Mouse (Mus musculus) forebrain, embryonic 16.5 days (tissue): ENCODE results near the gene Rspo4. TPM values are rescaled to one million over a fixed set of nuclear protein-coding genes. Genes with fewer than 3 reads are reported as not detected.
A peak's percentile ranks its signal among the peaks of the same experiment; 100 is the strongest.

ENCODE experiments used
- ATAC-seq: fragments of 200-750 bp; cut with Nextera tagmentation; 2 replicates; pipeline ENCODE4 v1.8.0; 2017; ENCODE audit warnings: mild to moderate bottlenecking, moderate library complexity
- H3K27ac ChIP-seq: fragments of 300-500 bp; sonication (generic); 2 replicates; pipeline ENCODE4 v1.5.1; 2014; ENCODE audit warnings: low read length, control low read depth
- H3K27me3 ChIP-seq: fragments of 300-500 bp; sonication (generic); replicated peaks from 2 replicates; pipeline ENCODE4 v1.6.1; 2014; ENCODE audit warnings: low read length; ENCODE audit not compliant: control insufficient read depth, insufficient read depth
- H3K36me3 ChIP-seq: fragments of 300-500 bp; sonication (generic); 2 replicates; pipeline ENCODE4 v1.6.1; 2014; ENCODE audit not compliant: control insufficient read depth, insufficient read depth
- H3K4me1 ChIP-seq: fragments of 300-500 bp; sonication (generic); replicated peaks from 2 replicates; pipeline ENCODE4 v1.6.1; 2014; ENCODE audit warnings: low read length; ENCODE audit not compliant: control insufficient read depth, insufficient read depth
- H3K4me2 ChIP-seq: fragments of 300-500 bp; sonication (generic); 2 replicates; pipeline ENCODE4 v1.6.1; 2014; ENCODE audit warnings: mild to moderate bottlenecking, low read length, control low read depth
- H3K4me3 ChIP-seq: fragments of 300-500 bp; sonication (generic); replicated peaks from 2 replicates; pipeline ENCODE4 v1.5.1; 2014; ENCODE audit warnings: mild to moderate bottlenecking, low read length, control low read depth
- H3K9ac ChIP-seq: fragments of 300-500 bp; sonication (generic); replicated peaks from 2 replicates; pipeline ENCODE4 v1.6.1; 2014; ENCODE audit warnings: low read depth, low read length, control low read depth
- H3K9me3 ChIP-seq: fragments of 300-500 bp; sonication (generic); 2 replicates; pipeline ENCODE4 v1.6.1; 2016; ENCODE audit warnings: low read length; ENCODE audit not compliant: control insufficient read depth
- WGBS: fragments of 180-500 bp; shearing (Covaris S2); extraction: QIAGEN DNeasy Blood & Tissue Kit; methylation state at CpG from one replicate; pipeline ENCODE4 v1.1.7; 2014; 5-methylcytosine and 5-hydroxymethylcytosine counted together
- polyA plus RNA-seq: library from polyadenylated mRNA; unstranded; fragments of >200 nt; fragmentation: Nextera tagmentation; extraction: Ambion mirVana; gene quantifications from 2 replicates; pipeline ENCODE4 v1.2.1, GENCODE M21; 2015

Rspo4 gene
- polyA plus RNA-seq, 1 experiment from 2014 or later: 0.11 TPM

DNA sequence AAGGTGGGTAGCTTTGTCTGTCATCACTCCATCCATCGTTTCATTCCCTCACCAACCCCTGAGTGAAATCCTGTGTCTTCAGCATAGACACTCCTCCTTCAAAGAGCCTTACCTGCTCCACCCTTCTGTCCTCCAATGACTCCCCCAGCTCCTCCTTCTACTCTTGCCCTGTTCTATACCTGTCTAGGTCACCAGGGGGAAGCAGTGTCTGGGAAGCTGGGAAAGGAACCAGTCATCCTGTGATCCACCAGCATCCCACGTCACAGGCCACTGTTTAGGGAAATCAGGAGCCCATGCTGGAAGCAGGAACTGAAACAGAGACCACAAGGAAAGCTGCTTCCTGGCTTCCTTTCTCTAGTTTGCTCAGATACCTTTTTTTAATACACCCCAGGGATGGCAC is 37.0 kb downstream of the Rspo4 start:
- H3K9ac ChIP-seq: no peak overlapping the region
- H3K4me3 ChIP-seq: no peak overlapping the region
- no peaks in the 10 kb centered on the region for H3K27me3 ChIP-seq
- 59% methylated on average over 2 of the region's 2 CpGs for WGBS
- H3K4me2 ChIP-seq: no peak overlapping the region
- no peaks in the 10 kb centered on the region for H3K36me3 ChIP-seq
- H3K27ac ChIP-seq: no peak overlapping the region
- ATAC-seq: no peak
- H3K9me3 ChIP-seq: no peaks in the 10 kb centered on the region
- H3K4me1 ChIP-seq: no peaks in the 10 kb centered on the region

DNA sequence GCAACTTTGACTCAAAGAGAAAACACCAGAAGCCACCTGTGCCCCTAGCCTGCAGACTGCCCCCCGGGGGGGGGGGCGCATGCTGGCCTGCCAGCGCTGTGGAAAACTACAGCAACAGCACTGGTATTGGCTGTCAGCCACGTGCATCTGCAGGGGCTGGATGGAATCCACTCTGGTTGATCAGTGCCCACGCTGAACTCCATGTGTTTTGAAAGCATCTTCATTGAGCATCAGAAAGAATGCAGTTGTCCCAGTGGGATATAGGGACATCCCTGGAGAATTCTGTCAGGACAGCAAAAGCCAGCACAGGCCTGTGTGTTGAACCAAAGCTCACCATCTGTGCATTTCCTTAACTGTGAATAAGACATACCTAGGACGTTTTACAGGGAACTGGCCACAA is 48.3 kb downstream of the Rspo4 start:
- WGBS: 34% methylated on average over 6 of the region's 6 CpGs
- no peak for ATAC-seq
- Histone ChIP-seq H3K4me2 (no peak overlapping the region), H3K27ac (no peak overlapping the region), H3K9me3 (no peaks in the 10 kb centered on the region), H3K4me1 (no peaks in the 10 kb centered on the region), H3K27me3 (no peaks in the 10 kb centered on the region), H3K36me3 (no peaks in the 10 kb centered on the region), H3K4me3 (no peak overlapping the region), H3K9ac (no peak overlapping the region)

DNA sequence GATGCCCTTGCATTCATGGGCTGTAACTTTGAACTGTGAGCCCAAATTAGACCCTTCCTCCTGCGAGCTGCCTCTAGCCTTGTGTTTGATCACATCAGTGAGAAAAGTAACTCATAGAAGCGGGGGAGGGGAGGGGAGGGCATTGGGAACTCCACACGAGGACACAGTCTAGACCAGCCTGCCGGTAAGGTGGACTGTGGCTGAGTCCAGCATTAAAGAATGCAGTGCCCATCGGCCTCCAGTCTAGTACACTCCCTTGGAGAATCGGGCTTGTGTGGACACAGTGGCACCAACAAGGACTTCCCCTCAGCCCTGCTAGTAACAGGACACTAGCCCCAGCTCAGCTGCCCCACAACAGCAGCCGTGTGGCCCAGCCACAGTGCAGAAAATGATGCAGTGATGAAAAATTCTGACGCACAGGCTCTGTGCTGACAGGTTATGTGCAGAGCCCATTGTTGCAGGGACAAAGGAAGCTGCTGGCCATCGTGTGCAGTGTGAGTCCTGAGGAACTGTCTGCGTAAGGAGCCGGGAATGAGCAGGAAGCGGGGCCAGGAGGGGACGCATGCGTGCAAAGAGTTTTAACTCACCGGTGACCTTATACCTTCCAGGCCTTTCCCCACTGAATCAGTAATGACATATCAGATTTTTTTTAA is 50.5 kb downstream of the Rspo4 start:
- no peaks in the 10 kb centered on the region for H3K36me3 ChIP-seq
- H3K27me3 ChIP-seq: no peaks in the 10 kb centered on the region
- ATAC-seq: 0 out of 2 replicates have a peak, but pooled peaks have one; percentile 13
- no peak overlapping the region for H3K4me3 ChIP-seq
- H3K27ac ChIP-seq: no peak overlapping the region
- no peak overlapping the region for H3K4me2 ChIP-seq
- 41% methylated on average over 15 of the region's 15 CpGs for WGBS
- no peak overlapping the region for H3K9ac ChIP-seq
- no peaks in the 10 kb centered on the region for H3K9me3 ChIP-seq
- no peaks in the 10 kb centered on the region for H3K4me1 ChIP-seq

DNA sequence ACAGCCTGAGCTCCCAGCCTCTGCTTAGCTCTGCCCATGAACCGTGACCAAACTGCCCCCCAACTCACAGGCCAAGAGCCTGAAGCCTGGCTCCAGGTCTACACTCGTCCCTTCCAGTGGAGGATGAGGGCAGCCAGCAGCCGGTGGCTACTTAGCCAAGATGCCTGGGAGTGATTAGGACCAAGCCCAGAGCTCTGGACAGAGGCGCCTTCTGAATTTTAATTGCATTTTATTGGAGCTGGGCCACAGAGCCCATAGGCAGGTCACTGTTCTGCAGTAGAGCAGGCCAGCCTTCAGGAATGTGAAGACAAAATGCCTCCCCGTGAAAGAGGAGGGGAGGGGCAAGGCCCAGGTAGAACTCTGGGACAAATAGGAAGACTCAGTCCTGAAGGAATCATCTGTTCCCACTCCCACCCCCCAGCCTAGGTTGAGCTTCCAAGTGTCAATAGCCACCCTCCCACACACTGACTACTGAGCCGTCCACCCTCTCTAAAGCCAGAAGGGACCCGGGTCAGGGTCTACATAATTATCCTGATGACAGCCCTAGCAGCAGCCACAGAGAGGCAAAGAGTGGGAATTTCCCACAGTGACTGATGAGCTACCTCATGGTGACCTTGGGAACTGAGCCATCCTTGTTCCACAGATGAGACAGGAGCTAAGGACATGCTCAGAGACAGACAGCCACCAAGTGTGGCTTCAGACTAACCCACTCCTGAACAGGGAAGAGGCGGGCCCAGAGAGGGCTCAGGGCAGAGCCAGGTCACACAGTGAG is 51.7 kb downstream of the Rspo4 start:
- Histone ChIP-seq H3K4me3 (no peak overlapping the region), H3K9me3 (no peaks in the 10 kb centered on the region), H3K4me1 (no peaks in the 10 kb centered on the region), H3K27ac (no peak overlapping the region), H3K36me3 (no peaks in the 10 kb centered on the region), H3K4me2 (no peak overlapping the region), H3K9ac (no peak overlapping the region), H3K27me3 (no peaks in the 10 kb centered on the region)
- 52% methylated on average over 8 of the region's 8 CpGs for WGBS
- peak; percentile 60 for ATAC-seq

DNA sequence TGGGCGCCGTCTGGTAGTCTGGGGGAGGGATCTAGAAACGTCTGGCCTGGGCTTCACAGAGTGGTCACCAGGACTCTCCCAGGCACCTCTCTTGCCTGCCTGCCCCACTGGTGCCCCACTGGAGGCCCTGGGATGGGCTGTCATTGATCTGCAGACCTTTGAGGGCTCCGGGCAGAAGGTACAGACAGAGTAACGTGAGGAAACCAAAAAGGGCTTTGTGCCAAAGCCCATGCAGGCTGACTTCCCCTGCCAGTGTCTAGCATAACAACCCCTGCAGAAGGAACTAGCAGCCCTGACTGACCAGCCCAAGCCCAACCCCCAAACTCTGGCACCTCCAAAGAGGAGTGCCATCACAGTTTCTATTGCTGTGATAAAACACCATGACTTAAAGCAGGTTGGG is 53.2 kb downstream of the Rspo4 start:
- Histone ChIP-seq H3K4me2 (no peak overlapping the region), H3K9me3 (no peaks in the 10 kb centered on the region), H3K36me3 (no peaks in the 10 kb centered on the region), H3K4me3 (no peak overlapping the region), H3K27me3 (no peaks in the 10 kb centered on the region), H3K27ac (no peak overlapping the region), H3K4me1 (no peaks in the 10 kb centered on the region), H3K9ac (no peak overlapping the region)
- 77% methylated on average over 5 of the region's 5 CpGs for WGBS
- no peak for ATAC-seq

DNA sequence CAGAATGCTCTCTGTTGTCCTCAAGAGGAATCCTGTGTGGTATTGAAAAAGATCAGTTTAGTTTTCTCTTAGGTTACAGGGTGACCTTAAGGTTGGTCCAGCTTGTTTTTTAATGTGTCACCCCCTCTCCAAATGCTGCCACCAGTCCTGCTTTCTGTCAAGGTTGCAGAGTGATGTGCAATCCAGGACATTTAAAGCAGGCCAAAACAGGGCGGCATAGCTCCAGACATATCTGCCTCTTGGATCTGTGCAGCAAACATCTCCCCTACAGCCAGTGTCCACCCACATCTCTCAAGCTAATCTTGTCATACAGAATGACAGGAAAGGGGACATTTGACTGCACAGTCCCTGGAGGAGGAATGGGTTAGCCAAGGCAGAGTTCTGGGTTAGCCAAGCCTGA is 55.4 kb downstream of the Rspo4 start:
- no peaks in the 10 kb centered on the region for H3K27me3 ChIP-seq
- ATAC-seq: no peak
- no peak overlapping the region for H3K4me3 ChIP-seq
- H3K4me1 ChIP-seq: no peaks in the 10 kb centered on the region
- no peaks in the 10 kb centered on the region for H3K36me3 ChIP-seq
- H3K4me2 ChIP-seq: no peak overlapping the region
- no peaks in the 10 kb centered on the region for H3K9me3 ChIP-seq
- no peak overlapping the region for H3K9ac ChIP-seq
- H3K27ac ChIP-seq: no peak overlapping the region
- 100% methylated on average over 1 of the region's 1 CpGs for WGBS

DNA sequence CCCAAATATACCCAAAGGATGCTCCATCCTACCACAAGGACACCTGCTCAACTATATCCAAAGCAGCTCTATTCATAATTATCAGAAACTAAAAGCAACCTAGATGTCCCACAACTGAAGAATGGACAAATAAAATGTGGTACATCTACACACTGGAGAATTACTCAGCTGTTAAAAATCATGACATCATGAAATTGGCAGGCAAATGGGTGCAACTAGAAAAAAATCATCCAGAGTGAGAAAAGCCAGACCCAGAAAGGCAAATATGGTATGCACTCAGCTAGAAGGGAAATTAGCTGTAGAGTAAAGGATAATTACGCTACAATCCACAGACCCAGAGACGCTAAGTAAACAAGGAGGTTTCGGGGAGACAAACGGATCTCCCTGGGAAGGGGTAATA is 58.1 kb downstream of the Rspo4 start:
- no peak for ATAC-seq
- H3K4me2 ChIP-seq: no peak overlapping the region
- H3K9me3 ChIP-seq: no peaks in the 10 kb centered on the region
- no peaks in the 10 kb centered on the region for H3K36me3 ChIP-seq
- H3K4me1 ChIP-seq: no peaks in the 10 kb centered on the region
- no peak overlapping the region for H3K27ac ChIP-seq
- H3K27me3 ChIP-seq: no peaks in the 10 kb centered on the region
- WGBS: 85% methylated on average over 4 of the region's 4 CpGs
- no peak overlapping the region for H3K4me3 ChIP-seq
- no peak overlapping the region for H3K9ac ChIP-seq

DNA sequence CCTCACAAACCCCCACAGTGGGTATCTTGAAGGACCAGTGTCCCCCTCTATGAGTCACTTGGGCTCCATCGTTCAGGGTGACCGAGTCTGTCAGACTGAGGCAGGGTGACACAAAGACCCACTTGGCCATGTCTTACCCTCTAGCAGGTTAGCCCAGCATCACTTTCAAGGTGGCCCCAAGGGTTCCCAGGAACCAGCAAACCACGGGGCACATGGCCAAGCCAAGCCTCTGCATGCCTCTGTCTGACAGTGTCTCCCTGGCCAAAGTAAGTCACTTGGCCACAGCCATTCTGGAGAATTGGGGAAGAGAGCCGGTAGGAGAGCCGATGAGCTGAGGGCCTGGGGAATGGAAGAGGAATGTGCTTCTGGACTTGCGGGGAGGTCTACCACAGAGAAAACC is 60.5 kb downstream of the Rspo4 start:
- H3K9ac ChIP-seq: no peak overlapping the region
- 87% methylated on average over 6 of the region's 6 CpGs for WGBS
- no peaks in the 10 kb centered on the region for H3K27me3 ChIP-seq
- H3K27ac ChIP-seq: no peak overlapping the region
- no peak for ATAC-seq
- H3K36me3 ChIP-seq: no peaks in the 10 kb centered on the region
- H3K4me1 ChIP-seq: no peaks in the 10 kb centered on the region
- H3K4me2 ChIP-seq: no peak overlapping the region
- no peaks in the 10 kb centered on the region for H3K9me3 ChIP-seq
- no peak overlapping the region for H3K4me3 ChIP-seq

DNA sequence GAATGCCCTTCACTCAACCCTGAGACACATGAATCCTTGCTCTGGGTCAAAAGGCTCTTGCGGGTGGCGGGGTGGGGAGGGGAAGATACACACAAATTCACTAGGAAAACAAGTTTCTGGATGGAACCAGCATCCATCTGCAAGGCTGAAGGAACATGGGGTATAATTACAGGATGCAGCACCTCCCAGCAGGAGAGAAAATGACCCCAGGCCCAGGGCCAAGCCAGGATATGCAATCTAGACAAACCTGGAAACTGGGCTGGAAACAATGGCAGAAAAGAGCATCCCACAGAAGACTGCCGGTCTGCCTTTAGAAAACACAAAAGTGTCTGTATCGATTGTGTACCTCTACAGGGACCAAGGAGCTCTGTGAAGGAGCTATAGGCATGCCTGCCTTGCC is 61.2 kb downstream of the Rspo4 start:
- Histone ChIP-seq H3K4me2 (no peak overlapping the region), H3K4me1 (no peaks in the 10 kb centered on the region), H3K27ac (no peak overlapping the region), H3K36me3 (no peaks in the 10 kb centered on the region), H3K9me3 (no peaks in the 10 kb centered on the region), H3K9ac (no peak overlapping the region), H3K4me3 (no peak overlapping the region), H3K27me3 (no peaks in the 10 kb centered on the region)
- no peak for ATAC-seq
- 70% methylated on average over 4 of the region's 4 CpGs for WGBS
